Mouse (Mus musculus) forebrain, embryonic 10.5 days (tissue): ENCODE results near the gene Dcaf5. TPM values are rescaled to one million over a fixed set of nuclear protein-coding genes. Genes with fewer than 3 reads are reported as not detected.

Experiments
- DNase-seq: peaks from one replicate; pipeline ENCODE4 v3.0.0-alpha.2; 2017; ENCODE audit warnings: low spot score; ENCODE audit errors: extremely low spot score
- H3K27ac ChIP-seq: fragments of 300-500 bp; sonication (generic); 2 replicates; pipeline ENCODE4 v1.5.1; 2016; ENCODE audit warnings: mild to moderate bottlenecking
- H3K27me3 ChIP-seq: fragments of 300-500 bp; sonication (generic); 2 replicates; pipeline ENCODE4 v1.6.1; 2016; ENCODE audit warnings: mild to moderate bottlenecking; ENCODE audit not compliant: poor library complexity, severe bottlenecking
- H3K36me3 ChIP-seq: fragments of 300-500 bp; sonication (generic); replicated peaks from 2 replicates; pipeline ENCODE4 v1.6.1; 2016; ENCODE audit warnings: mild to moderate bottlenecking, moderate library complexity
- H3K4me1 ChIP-seq: fragments of 300-500 bp; sonication (generic); 2 replicates; pipeline ENCODE4 v1.6.1; 2016
- H3K4me3 ChIP-seq: fragments of 300-500 bp; sonication (generic); 2 replicates; pipeline ENCODE4 v1.5.1; 2016; ENCODE audit warnings: mild to moderate bottlenecking, moderate library complexity
- H3K9me3 ChIP-seq: fragments of 300-500 bp; sonication (generic); 2 replicates; pipeline ENCODE4 v1.6.1; 2016; ENCODE audit warnings: mild to moderate bottlenecking, moderate library complexity
- WGBS: fragments of 180-500 bp; shearing (Covaris S2); methylation state at CpG from one replicate; pipeline ENCODE4 v1.1.7; 2016; 5-methylcytosine and 5-hydroxymethylcytosine counted together
- polyA plus RNA-seq: library from polyadenylated mRNA; unstranded; fragments of >200 nt; fragmentation: Nextera tagmentation; extraction: Ambion mirVana; gene quantifications from 2 replicates; pipeline ENCODE4 v1.2.1, GENCODE M21; 2016

The Dcaf5 gene
- polyA plus RNA-seq, 1 experiment from 2014 or later, result 11.9 TPM

- DNase-seq, result peak; percentile 11
- Histone ChIP-seq H3K36me3 (no peaks in the 10 kb centered on the region), H3K4me1 (peaks cover 13% of the 10 kb centered on the region), H3K9me3 (no peaks in the 10 kb centered on the region), H3K27ac (no peak overlapping the region), H3K4me3 (no peak overlapping the region), H3K27me3 (no peaks in the 10 kb centered on the region)
- WGBS, result 78% methylated on average over 2 of the region's 2 CpGs
Observed at GRCm38 (mm10) chr12:80440957-80441356, 4.6 kb upstream of the Dcaf5 start.

- peak overlapping the region; percentile 97 for H3K27ac ChIP-seq
- WGBS, result 32% methylated on average over 4 of the region's 4 CpGs
- no peaks in the 10 kb centered on the region for H3K27me3 ChIP-seq
- H3K9me3 ChIP-seq, result no peaks in the 10 kb centered on the region
- H3K36me3 ChIP-seq, result no peaks in the 10 kb centered on the region
- peak; percentile 15 for DNase-seq
- H3K4me3 ChIP-seq, result peak overlapping the region; percentile 83
- peaks cover 36% of the 10 kb centered on the region for H3K4me1 ChIP-seq
Observed at GRCm38 (mm10) chr12:80437051-80437675, 762 bp upstream of the Dcaf5 start.

GRCm38 (mm10) chr12:80435887-80436286 lies 514 bp downstream of the Dcaf5 start:
- Histone ChIP-seq H3K9me3 (no peaks in the 10 kb centered on the region), H3K27me3 (no peaks in the 10 kb centered on the region), H3K27ac (peak overlapping the region; percentile 97), H3K4me1 (peaks cover 36% of the 10 kb centered on the region), H3K36me3 (no peaks in the 10 kb centered on the region; the same call in 1 of the 2 replicates), H3K4me3 (peak overlapping the region; percentile 83)
- WGBS, result 0% methylated on average over 10 of the region's 10 CpGs
- no peak for DNase-seq

- H3K36me3 ChIP-seq, result no peaks in the 10 kb centered on the region; the same call in 1 of the 2 replicates
- no peaks in the 10 kb centered on the region for H3K9me3 ChIP-seq
- peak overlapping the region; percentile 83 for H3K4me3 ChIP-seq
- H3K27me3 ChIP-seq, result no peaks in the 10 kb centered on the region
- H3K27ac ChIP-seq, result peak overlapping the region; percentile 97
- DNase-seq, result peak; percentile 85
- under 1% methylated on average over 60 of the region's 64 CpGs for WGBS
- H3K4me1 ChIP-seq, result peaks cover 36% of the 10 kb centered on the region
Observed at GRCm38 (mm10) chr12:80434961-80435691, 1.3 kb downstream of the Dcaf5 start.

GRCm38 (mm10) chr12:80434601-80434960 lies 1.8 kb downstream of the Dcaf5 start:
- Histone ChIP-seq H3K4me3 (peak overlapping the region; percentile 83), H3K27me3 (no peaks in the 10 kb centered on the region), H3K27ac (peak overlapping the region; percentile 97), H3K4me1 (peaks cover 36% of the 10 kb centered on the region), H3K36me3 (peaks cover 4% of the 10 kb centered on the region; the same call in 1 of the 2 replicates), H3K9me3 (no peaks in the 10 kb centered on the region)
- DNase-seq, result no peak
- 9% methylated on average over 8 of the region's 10 CpGs for WGBS

GRCm38 (mm10) chr12:80433266-80433665 lies 3.1 kb downstream of the Dcaf5 start:
- Histone ChIP-seq H3K9me3 (no peaks in the 10 kb centered on the region), H3K27ac (0 out of 2 replicates have a peak overlapping the region, but pooled peaks have one; percentile 16)
- 79% methylated on average over 4 of the region's 4 CpGs for WGBS

DNA sequence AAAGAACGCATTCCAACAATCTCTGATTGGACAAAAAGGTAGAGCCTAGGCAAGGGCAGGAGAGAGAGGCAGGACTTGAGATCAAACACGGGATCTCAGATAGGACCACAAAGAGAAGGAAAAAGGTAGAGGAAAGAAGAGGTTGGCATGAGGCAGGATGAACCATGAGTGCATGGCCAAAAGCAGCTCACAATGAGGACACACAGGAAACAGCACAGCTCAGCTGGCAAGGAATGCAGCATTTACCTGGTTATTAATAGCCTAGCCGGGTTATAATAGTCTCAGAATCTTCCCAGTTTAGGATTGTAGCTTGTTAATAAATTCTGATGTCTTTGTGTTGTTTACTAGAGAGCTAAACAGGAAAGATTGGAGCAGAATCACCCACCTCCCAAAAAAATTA lies 8.7 kb downstream of the Dcaf5 start:
- peaks cover 2% of the 10 kb centered on the region; the same call in 1 of the 2 replicates for H3K9me3 ChIP-seq
- WGBS, result 93% methylated on average over 3 of the region's 3 CpGs
- H3K27me3 ChIP-seq, result no peaks in the 10 kb centered on the region
- peaks cover 50% of the 10 kb centered on the region for H3K36me3 ChIP-seq
- DNase-seq, result no peak
- H3K27ac ChIP-seq, result no peak overlapping the region
- H3K4me3 ChIP-seq, result no peak overlapping the region
- no peaks in the 10 kb centered on the region for H3K4me1 ChIP-seq

More at GRCm38 (mm10) chr12:80433266-80433665, 3.1 kb downstream of the Dcaf5 start:
- DNase-seq, result no peak
- Histone ChIP-seq H3K4me3 (no peak overlapping the region), H3K27me3 (no peaks in the 10 kb centered on the region), H3K4me1 (peaks cover 36% of the 10 kb centered on the region), H3K36me3 (peaks cover 13% of the 10 kb centered on the region)

- peaks cover 64% of the 10 kb centered on the region for H3K36me3 ChIP-seq
- DNase-seq, result no peak
- WGBS, result 88% methylated on average over 2 of the region's 2 CpGs
Observed at GRCm38 (mm10) chr12:80415100-80415499, 21.3 kb downstream of the Dcaf5 start.

DNA sequence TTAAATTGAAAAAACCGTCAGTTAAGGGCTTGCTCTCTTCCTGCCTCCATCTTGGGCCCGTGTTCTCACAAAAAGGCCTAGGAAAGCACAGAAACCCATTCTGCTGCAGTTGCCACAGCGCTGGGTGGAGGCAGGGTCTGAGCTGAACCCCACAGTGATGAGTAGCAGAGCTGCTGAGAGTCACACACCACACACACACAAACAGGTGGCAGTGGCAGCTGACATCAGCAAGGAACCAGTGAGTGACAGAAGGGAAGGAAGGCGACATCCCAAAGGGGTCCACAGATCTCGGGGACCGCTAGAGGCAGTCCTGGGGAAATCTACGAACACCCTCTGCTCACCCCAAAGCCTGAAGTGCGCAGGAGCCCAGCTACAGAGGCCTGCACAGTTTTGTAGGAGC lies 25.5 kb downstream of the Dcaf5 start:
- Histone ChIP-seq H3K27me3 (no peaks in the 10 kb centered on the region), H3K4me1 (no peaks in the 10 kb centered on the region), H3K9me3 (peaks cover 12% of the 10 kb centered on the region; the same call in 1 of the 2 replicates), H3K36me3 (peaks cover 63% of the 10 kb centered on the region), H3K4me3 (no peak overlapping the region), H3K27ac (no peak overlapping the region)
- 92% methylated on average over 8 of the region's 8 CpGs for WGBS
- no peak for DNase-seq

More at GRCm38 (mm10) chr12:80415100-80415499, 21.3 kb downstream of the Dcaf5 start:
- peaks cover 15% of the 10 kb centered on the region; the same call in 1 of the 2 replicates for H3K9me3 ChIP-seq
- H3K4me3 ChIP-seq, result no peak overlapping the region
- H3K4me1 ChIP-seq, result no peaks in the 10 kb centered on the region
- H3K27ac ChIP-seq, result no peak overlapping the region
- H3K27me3 ChIP-seq, result no peaks in the 10 kb centered on the region

DNA sequence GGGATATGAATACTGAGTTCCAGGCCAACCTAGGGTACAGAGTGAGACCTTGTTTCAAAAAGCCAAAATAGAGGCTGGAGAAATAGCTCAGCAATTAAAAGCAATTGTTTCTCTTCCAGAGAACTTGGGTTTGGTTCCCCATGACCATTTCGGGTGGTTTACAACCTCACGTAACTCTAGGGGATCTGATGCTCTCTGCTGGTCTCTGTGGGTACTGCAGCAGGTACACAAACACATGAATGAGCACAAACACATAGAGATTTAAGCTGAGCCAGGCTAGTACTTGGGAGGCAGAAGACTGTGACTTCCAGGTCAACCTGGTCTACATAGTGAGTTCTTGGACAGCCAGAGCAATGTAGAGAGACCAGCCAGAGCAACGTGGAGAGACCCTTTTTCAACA lies 28.6 kb downstream of the Dcaf5 start:
- no peak overlapping the region for H3K4me3 ChIP-seq
- peaks cover 55% of the 10 kb centered on the region for H3K36me3 ChIP-seq
- WGBS, result 58% methylated on average over 3 of the region's 3 CpGs
- DNase-seq, result peak; percentile 31
- no peaks in the 10 kb centered on the region for H3K4me1 ChIP-seq
- H3K27ac ChIP-seq, result no peak overlapping the region
- no peaks in the 10 kb centered on the region for H3K9me3 ChIP-seq
- H3K27me3 ChIP-seq, result no peaks in the 10 kb centered on the region

- no peaks in the 10 kb centered on the region for H3K27me3 ChIP-seq
- H3K4me1 ChIP-seq, result no peaks in the 10 kb centered on the region
- no peaks in the 10 kb centered on the region for H3K9me3 ChIP-seq
- H3K36me3 ChIP-seq, result peaks cover 54% of the 10 kb centered on the region
- H3K4me3 ChIP-seq, result no peak overlapping the region
- H3K27ac ChIP-seq, result no peak overlapping the region
- peak; percentile 47 for DNase-seq
- WGBS, result 38% methylated on average over 3 of the region's 3 CpGs
Observed at GRCm38 (mm10) chr12:80406650-80407049, 29.8 kb downstream of the Dcaf5 start.

GRCm38 (mm10) chr12:80404139-80404538 lies 32.3 kb downstream of the Dcaf5 start:
- DNase-seq, result no peak
- Histone ChIP-seq H3K9me3 (no peaks in the 10 kb centered on the region), H3K36me3 (peaks cover 59% of the 10 kb centered on the region), H3K27me3 (no peaks in the 10 kb centered on the region), H3K27ac (no peak overlapping the region), H3K4me1 (no peaks in the 10 kb centered on the region), H3K4me3 (no peak overlapping the region)
- 93% methylated on average over 6 of the region's 6 CpGs for WGBS

DNA sequence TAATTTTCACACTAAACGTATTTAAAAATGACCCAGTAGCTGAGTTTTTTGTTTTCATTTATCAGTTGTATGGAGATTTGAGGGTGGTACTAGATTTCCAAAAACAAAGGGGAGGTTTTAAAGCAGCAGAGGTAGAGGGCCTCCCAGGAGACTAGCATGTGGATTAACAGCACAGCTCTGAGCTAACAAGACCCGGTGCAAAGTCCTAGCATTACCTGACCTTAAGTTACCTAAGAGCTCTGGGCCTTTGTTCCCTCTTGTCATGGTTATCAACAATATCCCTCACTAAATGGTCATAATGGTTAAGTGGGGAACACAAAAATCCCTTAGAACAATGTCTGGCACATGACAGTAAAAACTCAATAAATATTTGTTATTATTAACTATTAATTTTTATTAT lies 37.3 kb downstream of the Dcaf5 start:
- Histone ChIP-seq H3K36me3 (peaks cover 93% of the 10 kb centered on the region), H3K9me3 (no peaks in the 10 kb centered on the region), H3K27me3 (no peaks in the 10 kb centered on the region), H3K4me1 (no peaks in the 10 kb centered on the region), H3K27ac (no peak overlapping the region), H3K4me3 (no peak overlapping the region)
- no peak for DNase-seq
- WGBS, result 91% methylated on average over 2 of the region's 2 CpGs
